Mouse (Mus musculus): Measurements from ENCODE around the gene Olfr1133.
"Not testable (repeated sequence)": the region's sequence is repeated elsewhere in the genome, so short reads cannot be mapped to it uniquely, and the experiment has no call there.

The Olfr1133 gene

GRCm38 (mm10) chr2:87647274-87647673, at the start of gene Olfr1133:
Gene Olfr1133, minus strand, starts transcription at chr2:87647374.
- in situ Hi-C loops (cut with MboI, MseI): no loop called here

DNA sequence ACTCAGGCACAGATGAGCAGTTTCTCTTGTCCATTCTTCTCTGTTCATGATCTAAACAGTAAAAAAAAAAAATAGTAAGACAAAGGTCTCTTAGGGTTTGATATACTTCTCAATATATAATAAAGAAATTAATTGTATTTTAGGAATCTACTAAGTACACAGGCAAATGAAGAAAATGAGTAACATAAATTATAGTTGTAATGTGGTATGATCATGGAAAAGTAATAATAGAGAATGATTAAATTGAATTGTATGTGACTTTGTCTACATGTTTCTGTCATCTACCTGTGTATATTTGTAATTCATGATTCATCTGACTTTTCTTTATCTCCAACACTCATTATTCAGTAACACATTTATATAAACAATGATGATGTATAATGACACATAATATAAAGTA, 46.7 kb upstream of the Olfr1133 start, which contains the start of gene Olfr1136:
Gene Olfr1136 (minus strand): TSS at position 101 of the 400 bp plus-strand sequence.
- in situ Hi-C loops (cut with MboI, MseI): no loop called here

GRCm38 (mm10) chr2:87673564-87673963, 26.4 kb upstream of the Olfr1133 start, which contains the start of gene Olfr1135:
Gene Olfr1135, minus strand, starts transcription at chr2:87673664.
- in situ Hi-C loops (cut with MboI, MseI): no loop called here

GRCm38 (mm10) chr2:87658360-87658759, 11.2 kb upstream of the Olfr1133 start, which contains the start of gene Olfr1134:
Gene Olfr1134, minus strand, starts transcription at chr2:87658460.
- in situ Hi-C loops (cut with MboI, MseI): no loop called here

GRCm38 (mm10) chr2:87642441-87642840, 4.7 kb downstream of the Olfr1133 start:
- in situ Hi-C loops (cut with MboI, MseI): no loop called here

DNA sequence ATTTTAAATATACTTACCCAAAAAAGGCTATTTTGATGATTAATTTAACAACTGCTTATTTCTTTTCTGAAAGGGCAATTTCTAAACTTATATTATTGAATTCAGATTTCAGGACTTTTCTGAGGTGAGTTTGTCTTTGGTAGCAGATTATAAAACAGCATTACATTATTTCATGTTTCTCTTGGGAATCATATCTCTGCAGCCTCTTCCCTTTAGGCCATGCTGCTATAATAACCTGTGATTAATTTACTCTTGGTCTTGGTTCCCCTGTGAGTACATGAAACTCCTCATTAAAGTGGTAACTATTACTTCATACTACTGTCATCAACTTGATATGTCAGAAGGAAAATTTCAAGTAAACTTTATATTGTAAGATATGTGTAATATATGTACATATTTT, 9.7 kb downstream of the Olfr1133 start, which contains the start of gene Olfr1132:
Gene Olfr1132 (minus strand): TSS at position 101 of the 400 bp plus-strand sequence.
- in situ Hi-C loops (cut with MboI, MseI): no loop called here

DNA sequence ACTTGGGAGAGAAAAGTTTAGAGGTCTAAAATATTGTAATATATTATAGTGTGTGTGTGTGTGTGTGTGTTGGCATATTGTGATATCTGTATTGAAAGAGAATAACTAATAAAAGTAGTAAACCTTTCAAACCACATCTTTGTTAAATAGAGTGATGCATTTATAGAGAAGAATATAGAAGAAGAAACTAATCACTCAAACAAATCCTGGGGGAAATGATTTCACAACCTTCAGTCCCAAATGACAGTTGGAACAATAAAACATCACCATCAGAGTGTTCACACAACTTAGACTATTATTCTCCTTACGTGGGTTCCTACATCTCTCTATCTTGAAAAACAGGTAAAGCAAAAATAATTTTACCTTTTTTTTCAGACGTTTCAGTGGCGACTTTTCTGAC, 20.4 kb downstream of the Olfr1133 start, which contains the start of gene Olfr1131:
Gene Olfr1131 (plus strand): TSS at position 301 of the 400 bp plus-strand sequence.
- in situ Hi-C loops (cut with MboI, MseI): no loop called here

DNA sequence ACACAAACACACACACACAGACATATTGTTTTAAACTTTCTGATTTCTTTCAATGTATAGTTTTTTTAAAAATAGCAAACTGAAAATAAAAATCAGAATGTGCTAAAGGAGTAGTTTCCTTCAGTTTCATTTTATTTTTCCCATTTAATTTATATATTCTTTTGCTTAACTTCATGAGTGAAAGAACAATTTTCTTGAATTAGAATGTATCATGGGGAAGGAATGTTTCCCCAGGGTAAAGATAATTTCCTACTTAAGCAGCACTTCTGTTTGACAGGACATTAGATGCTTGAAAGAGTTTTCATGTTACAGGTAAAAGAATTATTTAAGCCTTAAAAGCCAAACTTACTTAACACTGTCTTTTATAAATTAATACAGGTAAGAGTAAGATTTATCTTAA, 41.3 kb downstream of the Olfr1133 start, which contains the start of gene Olfr1130:
Gene Olfr1130 (plus strand): TSS at position 301 of the 400 bp plus-strand sequence.
- in situ Hi-C loops (cut with MboI, MseI): not testable (repeated sequence)
